Mouse (Mus musculus) hindbrain, embryonic 12.5 days (tissue): ENCODE measurements around the gene Xpr1. TPM values are rescaled to one million over a fixed set of nuclear protein-coding genes. Genes with fewer than 3 reads are reported as not detected.

Source experiments
- ATAC-seq: fragments of 200-750 bp; cut with Nextera tagmentation; 2 replicates; pipeline ENCODE4 v1.8.0; 2017; ENCODE audit warnings: moderate TSS enrichment; ENCODE audit not compliant: low FRiP score
- H3K27ac ChIP-seq: fragments of 300-500 bp; sonication (generic); 2 replicates; pipeline ENCODE4 v1.5.1; 2016; ENCODE audit warnings: mild to moderate bottlenecking
- H3K27me3 ChIP-seq: fragments of 300-500 bp; sonication (generic); 2 replicates; pipeline ENCODE4 v1.6.1; 2016; ENCODE audit warnings: mild to moderate bottlenecking
- H3K36me3 ChIP-seq: fragments of 300-500 bp; sonication (generic); 2 replicates; pipeline ENCODE4 v1.6.1; 2016; ENCODE audit warnings: mild to moderate bottlenecking
- H3K4me1 ChIP-seq: fragments of 300-500 bp; sonication (generic); 2 replicates; pipeline ENCODE4 v1.6.1; 2016
- H3K4me2 ChIP-seq: fragments of 300-500 bp; sonication (generic); replicated peaks from 2 replicates; pipeline ENCODE4 v1.6.1; 2016; ENCODE audit warnings: mild to moderate bottlenecking
- H3K4me3 ChIP-seq: fragments of 300-500 bp; sonication (generic); 2 replicates; pipeline ENCODE4 v1.5.1; 2016; ENCODE audit warnings: mild to moderate bottlenecking
- H3K9ac ChIP-seq: fragments of 300-500 bp; sonication (generic); 2 replicates; pipeline ENCODE4 v1.6.1; 2016; ENCODE audit warnings: mild to moderate bottlenecking, moderate library complexity
- H3K9me3 ChIP-seq: fragments of 300-500 bp; sonication (generic); replicated peaks from 2 replicates; pipeline ENCODE4 v1.6.1; 2016; ENCODE audit warnings: mild to moderate bottlenecking
- WGBS: fragments of 180-500 bp; shearing (Covaris S2); methylation state at CpG from one replicate; pipeline ENCODE4 v1.1.7; 2016; 5-methylcytosine and 5-hydroxymethylcytosine counted together
- polyA plus RNA-seq: library from polyadenylated mRNA; unstranded; fragments of >200 nt; fragmentation: Nextera tagmentation; extraction: Ambion mirVana; gene quantifications from 2 replicates; pipeline ENCODE4 v1.2.1, GENCODE M21; 2016

Gene Xpr1
- polyA plus RNA-seq = 29.3 and 31.1 TPM in 2 replicates

DNA sequence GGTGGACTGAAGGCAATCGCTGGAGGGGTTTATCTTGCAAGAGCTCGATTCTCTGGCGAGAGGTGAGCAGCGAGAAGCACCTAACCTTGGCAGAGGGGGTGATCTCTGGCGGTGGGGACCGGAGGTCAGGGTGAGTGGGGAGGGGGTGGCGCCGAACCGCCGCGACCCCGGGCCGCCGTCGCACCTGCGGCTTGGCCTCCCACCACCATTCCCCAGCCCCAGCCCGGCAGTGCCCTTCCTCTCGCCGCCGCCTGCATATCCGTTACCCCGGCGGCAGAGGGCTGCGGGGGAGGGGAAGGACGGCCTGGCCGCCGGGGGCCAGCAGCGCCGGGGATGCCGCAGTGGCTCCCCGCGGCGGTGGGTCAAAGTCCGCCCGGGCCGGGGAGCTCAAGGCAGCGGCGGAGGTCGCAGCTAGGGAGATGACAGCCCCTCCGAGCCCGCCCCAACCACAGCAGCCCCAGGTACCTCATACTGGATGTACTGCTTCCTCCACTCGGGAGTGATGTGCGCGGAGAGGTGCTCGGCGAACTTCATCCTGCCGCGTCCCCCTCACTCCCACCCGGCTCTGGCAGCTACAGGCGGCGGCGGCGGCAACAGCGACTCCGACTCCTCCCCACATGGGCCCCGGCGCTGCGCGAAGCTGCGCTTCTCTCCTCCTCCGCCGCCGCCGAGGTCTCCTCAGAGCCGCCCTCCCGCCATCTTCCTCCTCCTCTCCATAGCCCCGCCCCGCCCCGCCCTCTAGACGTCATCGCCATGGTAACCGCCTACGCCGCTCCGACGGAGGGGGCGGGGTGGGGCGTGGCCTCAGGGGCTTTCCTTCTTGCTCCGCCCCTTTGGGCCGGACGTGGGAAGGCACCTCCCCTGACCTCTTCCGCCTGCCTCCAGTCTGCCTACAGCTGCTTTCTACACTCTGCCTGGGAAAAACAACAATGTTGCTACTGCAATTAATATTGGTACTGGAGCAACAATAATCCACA, at the start of gene Xpr1:
TSS of gene Xpr1 (minus strand) at position 715 of the 977 bp plus-strand sequence.
- ATAC-seq = peak; percentile 95
- Histone ChIP-seq H3K9ac (peak within 1 kb of the TSS; percentile 94), H3K27ac (peak within 1 kb of the TSS; percentile 94), H3K36me3 (no peaks in the 10 kb centered on the region), H3K4me3 (peak within 1 kb of the TSS; percentile 93), H3K9me3 (no peaks in the 10 kb centered on the region), H3K4me1 (peaks cover 7% of the 10 kb centered on the region), H3K27me3 (no peaks in the 10 kb centered on the region), H3K4me2 (peak within 1 kb of the TSS; percentile 62)
- WGBS = under 1% methylated on average over 55 of the region's 82 CpGs

DNA sequence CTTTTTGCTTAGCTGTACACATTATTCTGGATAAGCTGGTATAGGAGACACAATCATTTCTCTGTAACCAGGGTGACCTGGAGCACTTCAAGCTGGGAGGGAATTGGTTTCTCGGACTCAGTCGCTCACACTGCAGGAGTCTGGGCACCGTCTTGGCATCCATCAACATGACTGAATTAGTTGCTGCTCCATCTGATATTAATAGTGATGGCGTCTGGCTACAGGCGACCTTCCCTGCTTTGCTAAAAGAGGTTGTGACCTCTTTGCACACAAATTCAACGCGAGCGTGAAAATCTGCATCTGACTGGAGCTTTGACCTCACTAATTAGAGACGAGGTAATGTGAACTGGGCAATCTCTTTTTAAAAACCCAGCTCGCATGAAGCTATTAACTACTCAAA, 46.2 kb upstream of the Xpr1 start:
- no peaks in the 10 kb centered on the region; the same call in 1 of the 2 replicates for H3K27me3 ChIP-seq
- WGBS = 14% methylated on average over 10 of the region's 10 CpGs
- H3K4me2 ChIP-seq = no peak overlapping the region
- H3K36me3 ChIP-seq = no peaks in the 10 kb centered on the region
- no peak overlapping the region for H3K27ac ChIP-seq
- H3K4me1 ChIP-seq = peaks cover 8% of the 10 kb centered on the region
- no peaks in the 10 kb centered on the region for H3K9me3 ChIP-seq
- no peak; the same call in 1 of the 2 replicates for ATAC-seq
- no peak overlapping the region for H3K9ac ChIP-seq
- no peak overlapping the region for H3K4me3 ChIP-seq

DNA sequence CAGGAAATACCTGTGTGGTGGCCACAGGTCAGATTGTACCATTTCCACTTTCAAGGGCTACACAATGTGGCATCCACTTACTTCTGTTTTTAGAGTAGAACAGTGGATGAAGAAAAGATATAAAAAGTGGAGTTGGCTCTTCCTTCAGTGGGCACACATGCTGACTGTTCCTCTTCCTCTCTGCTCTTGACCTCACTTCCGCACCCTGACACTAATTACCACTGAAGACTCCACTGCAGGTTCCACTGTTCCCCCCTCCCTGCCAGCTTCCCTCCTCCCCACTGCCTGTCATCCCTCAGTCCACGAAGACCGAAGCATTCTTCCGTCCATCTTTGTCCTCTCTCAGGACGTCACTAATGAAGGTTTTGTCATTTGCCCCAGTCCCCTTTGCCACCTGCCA, 45.4 kb upstream of the Xpr1 start:
- ATAC-seq = no peak
- Histone ChIP-seq H3K9me3 (no peaks in the 10 kb centered on the region), H3K4me1 (peaks cover 8% of the 10 kb centered on the region), H3K4me3 (no peak overlapping the region), H3K4me2 (no peak overlapping the region), H3K27me3 (no peaks in the 10 kb centered on the region; the same call in 1 of the 2 replicates), H3K36me3 (no peaks in the 10 kb centered on the region), H3K27ac (no peak overlapping the region), H3K9ac (no peak overlapping the region)
- 61% methylated on average over 5 of the region's 5 CpGs for WGBS

DNA sequence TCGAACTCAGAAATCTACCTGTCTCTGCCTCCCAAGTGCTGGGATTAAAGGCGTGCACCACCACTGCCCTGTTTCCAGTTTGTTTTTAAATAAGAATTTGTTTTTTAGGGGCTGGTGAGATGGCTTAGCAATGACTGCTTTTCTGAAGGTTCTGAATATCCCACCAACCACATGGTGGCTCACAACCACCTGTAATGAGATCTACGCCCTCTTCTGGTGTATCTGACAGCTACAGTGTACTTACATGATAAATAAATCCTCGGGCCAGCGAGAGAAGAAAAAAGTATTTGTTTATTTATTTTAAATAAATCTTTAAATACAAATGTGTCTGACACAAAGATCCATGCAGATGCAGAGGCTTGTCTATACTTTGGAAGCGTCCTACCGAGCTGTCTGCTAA, 40.3 kb upstream of the Xpr1 start:
- no peak overlapping the region for H3K4me2 ChIP-seq
- no peak for ATAC-seq
- H3K9ac ChIP-seq = no peak overlapping the region
- H3K27ac ChIP-seq = no peak overlapping the region
- no peak overlapping the region for H3K4me3 ChIP-seq
- H3K27me3 ChIP-seq = no peaks in the 10 kb centered on the region; the same call in 1 of the 2 replicates
- no peaks in the 10 kb centered on the region for H3K4me1 ChIP-seq
- WGBS = 81% methylated on average over 7 of the region's 7 CpGs
- H3K36me3 ChIP-seq = no peaks in the 10 kb centered on the region
- H3K9me3 ChIP-seq = no peaks in the 10 kb centered on the region

DNA sequence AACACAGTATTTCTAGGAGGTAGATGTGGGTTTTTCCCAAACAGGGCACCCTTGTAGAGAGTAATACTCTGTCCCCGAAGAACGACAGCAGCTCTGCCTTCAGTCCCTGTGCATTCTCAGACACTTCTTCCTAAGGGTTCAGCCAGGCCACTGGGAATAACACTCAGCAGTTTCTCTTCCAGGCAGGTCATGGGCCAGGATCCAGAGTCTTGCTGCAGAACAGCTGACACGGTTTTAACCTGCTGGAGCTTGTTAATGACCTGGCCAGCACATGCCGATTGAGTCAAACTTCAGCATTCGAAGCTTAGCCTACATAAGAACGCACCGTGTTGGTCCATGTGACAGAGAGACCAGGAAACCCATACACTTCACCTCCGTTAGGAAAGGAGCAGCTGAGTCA, 36.0 kb upstream of the Xpr1 start:
- no peaks in the 10 kb centered on the region for H3K36me3 ChIP-seq
- no peaks in the 10 kb centered on the region for H3K9me3 ChIP-seq
- H3K27me3 ChIP-seq = no peaks in the 10 kb centered on the region
- no peak overlapping the region for H3K9ac ChIP-seq
- no peak for ATAC-seq
- H3K4me2 ChIP-seq = no peak overlapping the region
- no peaks in the 10 kb centered on the region for H3K4me1 ChIP-seq
- WGBS = 89% methylated on average over 8 of the region's 8 CpGs
- no peak overlapping the region for H3K27ac ChIP-seq
- no peak overlapping the region for H3K4me3 ChIP-seq

DNA sequence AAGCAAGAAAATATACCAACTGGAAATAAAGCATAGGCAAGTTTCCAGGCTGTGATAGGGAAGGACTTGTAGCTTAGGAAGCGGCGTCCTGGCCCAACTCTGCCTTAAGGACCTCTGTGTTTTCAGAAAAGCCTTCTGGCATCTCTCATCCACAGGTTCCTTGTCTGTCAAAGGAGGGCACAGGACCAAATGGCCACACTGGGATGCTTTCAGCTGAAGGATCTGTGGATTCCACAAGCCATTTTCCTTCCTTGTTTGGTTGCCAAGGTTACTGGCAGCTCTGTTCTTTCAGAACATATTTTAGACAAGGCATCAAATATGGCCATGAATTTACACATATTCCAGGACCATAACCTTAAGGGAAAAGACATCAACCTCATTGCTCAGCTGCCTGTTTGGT, 31.7 kb upstream of the Xpr1 start:
- H3K27me3 ChIP-seq = no peaks in the 10 kb centered on the region
- no peak overlapping the region for H3K27ac ChIP-seq
- ATAC-seq = no peak
- no peak overlapping the region for H3K9ac ChIP-seq
- WGBS = 76% methylated on average over 2 of the region's 2 CpGs
- H3K4me2 ChIP-seq = no peak overlapping the region
- H3K4me3 ChIP-seq = no peak overlapping the region
- no peaks in the 10 kb centered on the region for H3K4me1 ChIP-seq
- no peaks in the 10 kb centered on the region for H3K36me3 ChIP-seq
- H3K9me3 ChIP-seq = no peaks in the 10 kb centered on the region

DNA sequence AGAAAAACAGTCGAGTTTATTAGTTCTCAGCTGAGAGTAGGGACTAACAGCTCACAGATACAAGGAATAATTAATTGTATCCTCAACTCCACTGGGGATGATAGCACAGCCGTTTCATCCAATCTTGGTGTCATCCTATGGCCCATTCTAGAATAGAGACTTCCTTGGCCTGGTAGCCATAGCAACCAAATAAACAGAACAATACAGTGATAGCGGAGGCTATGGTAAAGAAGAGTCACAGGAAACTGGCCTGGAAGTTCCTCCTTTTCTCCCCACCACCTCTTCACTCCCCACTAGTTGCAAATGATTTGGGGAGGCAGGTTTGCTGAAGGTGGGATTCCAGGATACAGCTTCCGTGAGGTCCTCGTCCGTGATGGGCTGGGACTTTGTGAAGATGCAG, 30.1 kb upstream of the Xpr1 start:
- ATAC-seq = no peak
- Histone ChIP-seq H3K27me3 (no peaks in the 10 kb centered on the region), H3K4me3 (no peak overlapping the region), H3K36me3 (no peaks in the 10 kb centered on the region), H3K4me2 (no peak overlapping the region), H3K9ac (no peak overlapping the region), H3K27ac (no peak overlapping the region), H3K9me3 (no peaks in the 10 kb centered on the region), H3K4me1 (peaks cover 5% of the 10 kb centered on the region; the same call in 1 of the 2 replicates)
- WGBS = 73% methylated on average over 6 of the region's 6 CpGs

DNA sequence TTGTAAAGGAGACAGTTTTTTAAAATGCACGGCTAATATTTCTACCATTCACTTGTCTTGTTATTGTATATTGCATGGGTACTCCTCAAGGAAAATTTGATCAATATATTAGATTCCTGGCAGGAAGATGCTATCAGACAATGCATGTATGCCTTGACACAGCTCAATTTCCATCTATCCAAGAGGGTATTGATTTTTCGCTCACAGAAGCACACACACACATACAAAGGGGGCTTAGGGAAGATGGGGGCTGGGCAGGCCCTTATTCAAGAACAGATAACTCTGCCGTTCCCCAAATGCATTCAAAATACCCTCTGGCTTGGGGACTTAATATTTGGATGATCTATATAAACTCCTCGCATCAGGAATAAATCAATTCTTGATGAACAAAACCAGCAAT, 25.9 kb upstream of the Xpr1 start:
- no peaks in the 10 kb centered on the region for H3K36me3 ChIP-seq
- WGBS = 82% methylated on average over 4 of the region's 4 CpGs
- H3K4me1 ChIP-seq = peaks cover 5% of the 10 kb centered on the region; the same call in 1 of the 2 replicates
- H3K4me2 ChIP-seq = no peak overlapping the region
- ATAC-seq = peak; percentile 56; the same call in 1 of the 2 replicates
- no peak overlapping the region for H3K4me3 ChIP-seq
- H3K9me3 ChIP-seq = no peaks in the 10 kb centered on the region
- H3K27ac ChIP-seq = peak overlapping the region; percentile 81
- no peak overlapping the region for H3K9ac ChIP-seq
- H3K27me3 ChIP-seq = no peaks in the 10 kb centered on the region

DNA sequence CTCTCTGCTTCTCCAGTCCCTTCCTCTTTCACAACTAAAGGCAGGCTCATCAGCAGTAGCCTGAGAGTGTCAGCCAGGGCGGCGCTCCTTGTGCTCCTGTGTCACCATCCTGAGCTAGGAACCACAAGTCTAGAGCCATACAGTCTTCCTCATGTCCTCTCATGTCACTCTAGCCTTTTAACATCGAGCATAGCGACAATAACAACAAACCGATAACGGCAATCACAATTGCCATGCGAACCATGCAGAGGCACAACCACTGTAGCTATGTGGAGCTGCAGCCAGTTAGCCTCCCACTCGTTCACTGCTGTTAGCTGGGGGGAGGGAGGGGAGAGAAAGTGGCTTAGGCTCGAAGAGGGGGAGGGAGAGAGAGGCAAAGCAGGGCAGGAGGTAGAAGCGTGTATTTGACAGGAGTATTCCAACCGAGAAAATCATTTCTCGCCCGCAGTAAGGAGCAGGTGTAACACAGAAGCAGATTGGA, 25.3 kb upstream of the Xpr1 start:
- Histone ChIP-seq H3K9ac (no peak overlapping the region), H3K4me1 (peaks cover 5% of the 10 kb centered on the region; the same call in 1 of the 2 replicates), H3K9me3 (no peaks in the 10 kb centered on the region), H3K27me3 (no peaks in the 10 kb centered on the region), H3K36me3 (no peaks in the 10 kb centered on the region), H3K4me2 (0 out of 2 replicates have a peak overlapping the region, but pooled peaks have one; percentile 6), H3K4me3 (no peak overlapping the region), H3K27ac (peak overlapping the region; percentile 81)
- WGBS = 61% methylated on average over 13 of the region's 13 CpGs
- peak; percentile 73 for ATAC-seq

DNA sequence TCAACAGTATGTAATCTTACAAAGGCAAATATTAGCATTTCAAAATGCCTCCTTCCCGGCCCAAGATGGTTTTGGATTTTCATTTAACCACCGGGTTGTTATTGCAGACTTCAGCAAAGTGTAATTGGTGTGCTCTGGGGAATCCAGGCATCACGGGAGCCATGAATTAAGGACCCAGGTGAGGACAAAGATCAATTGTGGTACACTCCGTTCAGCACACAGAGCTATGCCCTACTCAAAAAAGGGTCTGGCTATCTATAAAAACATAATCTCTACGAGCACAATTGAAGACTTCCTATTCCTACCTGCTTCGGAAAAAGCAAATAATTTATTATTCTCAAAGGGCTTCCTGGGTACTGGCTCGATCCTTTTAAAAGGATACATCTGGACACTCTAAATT, 22.3 kb upstream of the Xpr1 start:
- no peak overlapping the region for H3K4me3 ChIP-seq
- H3K27me3 ChIP-seq = no peaks in the 10 kb centered on the region
- H3K4me1 ChIP-seq = peaks cover 5% of the 10 kb centered on the region; the same call in 1 of the 2 replicates
- H3K27ac ChIP-seq = no peak overlapping the region
- WGBS = 70% methylated on average over 7 of the region's 7 CpGs
- no peak overlapping the region for H3K4me2 ChIP-seq
- no peaks in the 10 kb centered on the region for H3K36me3 ChIP-seq
- ATAC-seq = no peak
- no peaks in the 10 kb centered on the region for H3K9me3 ChIP-seq
- no peak overlapping the region for H3K9ac ChIP-seq

DNA sequence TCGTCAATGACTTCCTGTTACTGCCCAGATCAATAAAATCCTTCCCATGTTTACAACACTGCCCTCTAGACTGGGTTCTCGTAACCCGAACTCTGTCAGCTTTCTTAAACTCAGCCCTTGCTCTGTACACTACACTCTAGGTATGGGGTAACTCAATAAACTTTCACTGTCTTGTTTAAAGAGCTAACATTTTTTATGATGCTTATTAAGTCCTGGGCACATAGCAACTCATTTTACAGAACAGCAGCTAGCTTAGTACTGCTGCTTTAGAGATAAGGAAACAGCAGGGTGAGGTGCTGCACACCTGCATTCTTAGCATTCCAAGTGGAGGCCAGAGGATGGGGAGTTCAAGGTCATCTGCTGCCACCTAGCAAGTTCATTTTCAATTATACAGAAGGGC, 21.3 kb upstream of the Xpr1 start:
- Histone ChIP-seq H3K4me3 (no peak overlapping the region), H3K27me3 (no peaks in the 10 kb centered on the region), H3K4me2 (no peak overlapping the region), H3K4me1 (peaks cover 5% of the 10 kb centered on the region; the same call in 1 of the 2 replicates), H3K36me3 (no peaks in the 10 kb centered on the region), H3K9me3 (no peaks in the 10 kb centered on the region), H3K9ac (no peak overlapping the region), H3K27ac (no peak overlapping the region)
- ATAC-seq = no peak
- WGBS = 54% methylated on average over 3 of the region's 3 CpGs

DNA sequence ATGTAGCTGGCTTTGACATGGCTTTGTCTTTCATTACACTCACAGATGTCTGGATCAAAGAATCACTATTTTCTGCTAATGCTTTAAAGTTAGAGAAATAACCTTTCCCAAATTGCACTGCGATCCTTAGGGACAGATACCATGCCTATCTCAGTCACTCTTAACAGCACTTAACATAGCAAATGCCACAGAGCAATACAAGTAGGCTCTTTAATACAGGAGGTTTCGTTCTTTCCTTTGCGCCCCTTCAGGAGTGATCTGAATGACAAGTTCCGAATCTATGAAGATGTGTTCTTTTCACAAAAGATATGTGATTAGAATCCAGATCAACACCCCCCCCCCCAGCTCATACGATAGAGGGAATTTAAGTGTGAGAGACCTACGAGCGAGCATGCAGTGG, 12.1 kb upstream of the Xpr1 start:
- Histone ChIP-seq H3K9me3 (no peaks in the 10 kb centered on the region), H3K4me2 (no peak overlapping the region), H3K27me3 (no peaks in the 10 kb centered on the region; the same call in 1 of the 2 replicates), H3K4me1 (peaks cover 14% of the 10 kb centered on the region), H3K4me3 (no peak overlapping the region), H3K36me3 (no peaks in the 10 kb centered on the region), H3K9ac (no peak overlapping the region), H3K27ac (no peak overlapping the region)
- 82% methylated on average over 7 of the region's 7 CpGs for WGBS
- no peak for ATAC-seq
